Mouse (Mus musculus): ENCODE data around the gene Hoxb8. TPM values are rescaled to one million over a fixed set of nuclear protein-coding genes. Genes with fewer than 3 reads are reported as not detected.

The Hoxb8 gene
- polyA plus RNA-seq, 1 experiment, result 0.48 TPM

- H3K9me3 ChIP-seq (replicated peaks; ENCODE audit: control insufficient read depth, insufficient read depth, low read length, poor library complexity, severe bottlenecking), result no peaks in the 10 kb centered on the region
- H3K4me1 ChIP-seq (ENCODE audit: control insufficient read depth, insufficient read depth, low read length), result no peaks in the 10 kb centered on the region
- H3K4me3 ChIP-seq (ENCODE audit: low read depth, low read length), result peak overlapping the region; percentile 34
- peak overlapping the region; percentile 53 for H3K9ac ChIP-seq (ENCODE audit: low read depth, poor library complexity, severe bottlenecking)
- H3K27me3 ChIP-seq (ENCODE audit: control insufficient read depth, insufficient read depth, low read length, poor library complexity, severe bottlenecking), result peaks cover 77% of the 10 kb centered on the region
- H3K27ac ChIP-seq (ENCODE audit: insufficient read depth, low read length), result no peak overlapping the region
- TF ChIP-seq EP300 (IDR thresholded peaks at IDR 0.05; ENCODE audit: insufficient read depth, low read depth, low read length), result no peak
- no peak for TF ChIP-seq CTCF (IDR thresholded peaks at IDR 0.05; ENCODE audit: low read depth, low read length)
- no peak for TF ChIP-seq POLR2A (IDR thresholded peaks at IDR 0.05; ENCODE audit: insufficient read depth, low read length)
- H3K36me3 ChIP-seq (ENCODE audit: control insufficient read depth, insufficient read depth, low read length, poor library complexity, severe bottlenecking), result no peaks in the 10 kb centered on the region
Measured at GRCm38 (mm10) chr11:96271541-96272011, 10.1 kb upstream of the Hoxb8 start.

GRCm38 (mm10) chr11:96272024-96272921 lies 9.4 kb upstream of the Hoxb8 start:
- Histone ChIP-seq H3K36me3 (ENCODE audit: control insufficient read depth, insufficient read depth, low read length, poor library complexity, severe bottlenecking) (no peaks in the 10 kb centered on the region), H3K9me3 (replicated peaks; ENCODE audit: control insufficient read depth, insufficient read depth, low read length, poor library complexity, severe bottlenecking) (no peaks in the 10 kb centered on the region), H3K27me3 (ENCODE audit: control insufficient read depth, insufficient read depth, low read length, poor library complexity, severe bottlenecking) (peaks cover 74% of the 10 kb centered on the region), H3K9ac (ENCODE audit: low read depth, poor library complexity, severe bottlenecking) (peak overlapping the region; percentile 53), H3K27ac (ENCODE audit: insufficient read depth, low read length) (no peak overlapping the region), H3K4me3 (ENCODE audit: low read depth, low read length) (peak overlapping the region; percentile 38), H3K4me1 (ENCODE audit: control insufficient read depth, insufficient read depth, low read length) (no peaks in the 10 kb centered on the region)
- TF ChIP-seq EP300 (IDR thresholded peaks at IDR 0.05; ENCODE audit: insufficient read depth, low read depth, low read length), result no peak
- no peak for TF ChIP-seq POLR2A (IDR thresholded peaks at IDR 0.05; ENCODE audit: insufficient read depth, low read length)

GRCm38 (mm10) chr11:96274428-96274827 lies 7.3 kb upstream of the Hoxb8 start:
- H3K9me3 ChIP-seq (replicated peaks; ENCODE audit: control insufficient read depth, insufficient read depth, low read length, poor library complexity, severe bottlenecking), result no peaks in the 10 kb centered on the region
- H3K27me3 ChIP-seq (ENCODE audit: control insufficient read depth, insufficient read depth, low read length, poor library complexity, severe bottlenecking), result peaks cover 62% of the 10 kb centered on the region
- no peaks in the 10 kb centered on the region for H3K4me1 ChIP-seq (ENCODE audit: control insufficient read depth, insufficient read depth, low read length)
- no peaks in the 10 kb centered on the region for H3K36me3 ChIP-seq (ENCODE audit: control insufficient read depth, insufficient read depth, low read length, poor library complexity, severe bottlenecking)
- no peak overlapping the region for H3K4me3 ChIP-seq (ENCODE audit: low read depth, low read length)
- H3K9ac ChIP-seq (ENCODE audit: low read depth, poor library complexity, severe bottlenecking), result no peak overlapping the region
- no peak overlapping the region for H3K27ac ChIP-seq (ENCODE audit: insufficient read depth, low read length)
- TF ChIP-seq EP300 (IDR thresholded peaks at IDR 0.05; ENCODE audit: insufficient read depth, low read depth, low read length) (no peak), POLR2A (IDR thresholded peaks at IDR 0.05; ENCODE audit: insufficient read depth, low read length) (no peak), CTCF (IDR thresholded peaks at IDR 0.05; ENCODE audit: low read depth, low read length) (no peak)

GRCm38 (mm10) chr11:96275896-96276295 lies 5.8 kb upstream of the Hoxb8 start:
- Histone ChIP-seq H3K9ac (ENCODE audit: low read depth, poor library complexity, severe bottlenecking) (no peak overlapping the region), H3K4me3 (ENCODE audit: low read depth, low read length) (no peak overlapping the region), H3K4me1 (ENCODE audit: control insufficient read depth, insufficient read depth, low read length) (no peaks in the 10 kb centered on the region), H3K9me3 (replicated peaks; ENCODE audit: control insufficient read depth, insufficient read depth, low read length, poor library complexity, severe bottlenecking) (no peaks in the 10 kb centered on the region), H3K36me3 (ENCODE audit: control insufficient read depth, insufficient read depth, low read length, poor library complexity, severe bottlenecking) (no peaks in the 10 kb centered on the region), H3K27ac (ENCODE audit: insufficient read depth, low read length) (no peak overlapping the region), H3K27me3 (ENCODE audit: control insufficient read depth, insufficient read depth, low read length, poor library complexity, severe bottlenecking) (peaks cover 60% of the 10 kb centered on the region)
- TF ChIP-seq EP300 (IDR thresholded peaks at IDR 0.05; ENCODE audit: insufficient read depth, low read depth, low read length) (no peak), CTCF (IDR thresholded peaks at IDR 0.05; ENCODE audit: low read depth, low read length) (no peak), POLR2A (IDR thresholded peaks at IDR 0.05; ENCODE audit: insufficient read depth, low read length) (no peak)

GRCm38 (mm10) chr11:96277151-96278044 lies 4.3 kb upstream of the Hoxb8 start:
- no peak overlapping the region for H3K9ac ChIP-seq (ENCODE audit: low read depth, poor library complexity, severe bottlenecking)
- TF ChIP-seq POLR2A (IDR thresholded peaks at IDR 0.05; ENCODE audit: insufficient read depth, low read length) (no peak), EP300 (IDR thresholded peaks at IDR 0.05; ENCODE audit: insufficient read depth, low read depth, low read length) (no peak), CTCF (IDR thresholded peaks at IDR 0.05; ENCODE audit: low read depth, low read length) (no peak)
- H3K27ac ChIP-seq (ENCODE audit: insufficient read depth, low read length), result no peak overlapping the region
- peaks cover 51% of the 10 kb centered on the region for H3K27me3 ChIP-seq (ENCODE audit: control insufficient read depth, insufficient read depth, low read length, poor library complexity, severe bottlenecking)
- no peaks in the 10 kb centered on the region for H3K36me3 ChIP-seq (ENCODE audit: control insufficient read depth, insufficient read depth, low read length, poor library complexity, severe bottlenecking)
- H3K9me3 ChIP-seq (replicated peaks; ENCODE audit: control insufficient read depth, insufficient read depth, low read length, poor library complexity, severe bottlenecking), result no peaks in the 10 kb centered on the region
- no peaks in the 10 kb centered on the region for H3K4me1 ChIP-seq (ENCODE audit: control insufficient read depth, insufficient read depth, low read length)
- no peak overlapping the region for H3K4me3 ChIP-seq (ENCODE audit: low read depth, low read length)
